Mouse (Mus musculus): ENCODE results near the gene Rmi2. TPM values are rescaled to one million over a fixed set of nuclear protein-coding genes. Genes with fewer than 3 reads are reported as not detected.

The Rmi2 gene
- not detected for polyA plus RNA-seq (2014; fragmentation: Illumina TruSeq; extraction: RNeasy Lipid Tissue Mini Kit (QIAGEN cat#74804); ENCODE audit: low read depth, low replicate concordance)

DNA sequence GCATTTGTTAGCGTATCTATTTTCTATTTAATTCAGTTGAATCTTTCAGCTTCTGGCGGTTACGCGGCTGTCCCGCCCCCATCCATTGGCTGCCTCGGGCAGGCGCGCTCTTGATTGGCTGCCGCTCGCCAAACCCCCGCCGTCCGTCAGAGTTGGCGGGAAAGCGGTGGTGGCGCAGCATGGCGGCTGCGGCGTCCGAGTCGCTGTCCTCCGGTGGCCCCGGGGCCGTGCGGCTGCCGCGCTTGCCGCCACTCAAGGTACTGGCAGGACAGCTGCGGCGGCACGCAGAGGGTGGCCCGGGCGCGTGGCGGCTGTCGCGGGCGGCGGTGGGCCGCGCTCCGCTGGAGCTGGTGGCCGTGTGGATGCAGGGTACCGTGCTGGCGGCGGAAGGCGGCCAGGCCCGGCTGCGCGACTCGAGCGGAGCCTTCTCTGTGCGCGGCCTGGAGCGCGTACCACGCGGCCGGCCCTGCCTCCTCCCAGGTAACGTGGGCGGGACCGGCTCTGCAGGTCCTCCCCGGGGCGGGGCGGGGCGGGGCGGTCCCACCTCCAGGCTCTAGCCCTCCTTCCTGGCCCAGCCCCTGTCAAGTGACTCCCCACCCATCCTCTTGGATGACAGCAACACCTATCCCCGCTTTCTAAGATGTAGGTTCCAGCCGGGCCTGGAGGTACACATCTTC lies at the start of gene Rmi2:
Rmi2 (plus strand) TSS at position 149 of the 677 bp plus-strand sequence.

DNA sequence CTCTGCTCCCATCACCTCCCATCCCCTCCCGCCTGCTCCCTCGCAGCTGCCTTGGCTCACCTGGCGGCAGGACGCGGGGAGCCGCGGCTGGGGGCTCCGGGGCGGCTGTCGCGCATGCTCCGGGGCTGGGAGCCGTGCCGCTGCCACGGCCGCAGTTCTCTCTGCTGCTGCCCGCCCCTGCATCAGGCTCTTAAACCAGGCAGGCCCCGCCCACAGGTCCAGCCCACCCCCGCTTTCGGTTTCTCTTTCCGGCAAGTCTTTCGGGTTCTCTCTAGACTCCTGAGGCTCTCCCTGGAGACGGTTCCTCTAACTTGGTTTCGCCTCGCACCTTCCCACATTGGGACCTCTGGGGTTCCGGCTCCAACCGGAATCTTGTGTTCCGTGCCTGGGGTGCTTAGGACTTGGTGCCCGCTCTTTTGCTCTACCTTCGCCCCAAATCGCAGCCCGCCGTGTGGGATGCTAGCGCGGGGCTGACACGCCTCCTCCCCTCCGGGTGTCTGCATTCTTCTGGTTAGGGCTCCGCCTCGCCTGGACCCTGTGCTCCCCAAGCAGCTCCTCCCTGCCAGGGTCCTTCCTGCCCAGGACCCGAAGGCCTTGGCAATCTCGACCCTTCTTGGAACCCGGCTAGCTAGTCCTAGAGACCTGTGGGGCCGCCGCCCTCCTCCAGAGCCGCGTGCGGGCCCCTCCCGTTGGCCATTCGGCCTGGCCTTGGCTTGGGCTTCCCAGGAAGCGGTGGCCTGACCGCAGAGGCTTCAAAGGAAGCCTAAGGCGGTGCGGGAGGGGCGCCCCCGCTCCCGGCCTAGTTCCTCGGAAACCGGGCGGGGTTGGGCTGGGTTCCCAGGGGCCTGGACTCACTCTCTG lies 49.3 kb upstream of the Rmi2 start, which contains the start of gene Socs1:
Socs1 (minus strand) TSS at position 166 of the 861 bp plus-strand sequence.

DNA sequence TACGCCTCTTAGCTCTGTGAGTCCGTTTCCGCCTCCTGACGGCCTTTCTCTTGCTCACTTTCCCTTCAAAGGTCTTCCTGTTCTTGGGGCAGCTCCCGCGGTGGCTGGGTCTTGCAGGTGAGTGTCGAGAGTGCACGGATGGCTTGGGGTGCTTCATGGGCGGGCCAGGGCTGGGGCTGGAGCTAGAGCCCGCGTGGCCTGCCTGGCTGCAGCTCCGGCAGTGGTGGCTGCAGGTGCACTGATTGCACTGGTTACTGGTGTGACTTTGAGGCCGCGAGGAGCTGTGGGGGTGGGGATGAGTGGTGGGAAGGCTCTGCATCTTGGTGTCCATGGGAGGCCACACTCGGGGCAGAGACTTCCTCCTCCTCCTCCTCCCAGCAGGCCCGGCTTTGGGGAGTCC lies 46.6 kb upstream of the Rmi2 start, which contains the start of gene Tnp2:
Tnp2 (minus strand) TSS at position 390 of the 400 bp plus-strand sequence.

DNA sequence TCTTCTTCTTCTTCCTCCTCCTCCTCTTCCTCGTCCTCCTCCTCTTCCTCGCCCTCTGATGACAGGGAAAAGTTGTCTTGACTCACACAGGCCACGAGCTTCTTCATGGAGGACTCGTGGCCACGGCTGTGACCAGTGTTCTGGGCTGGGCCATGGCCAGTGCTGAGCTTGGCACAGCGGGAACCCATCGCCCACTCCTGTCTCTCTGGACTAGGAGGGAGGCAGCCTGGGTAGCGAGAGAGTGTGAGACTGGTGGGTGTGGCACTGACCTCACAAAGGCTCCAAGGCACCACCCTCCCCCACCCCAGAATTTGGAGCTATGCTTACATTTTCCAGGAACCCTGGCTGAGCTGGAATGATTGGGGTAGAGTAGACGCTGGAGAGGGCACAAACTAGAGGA lies 44.2 kb upstream of the Rmi2 start, which contains the start of gene Prm3:
Prm3 (minus strand) TSS at position 213 of the 400 bp plus-strand sequence.

DNA sequence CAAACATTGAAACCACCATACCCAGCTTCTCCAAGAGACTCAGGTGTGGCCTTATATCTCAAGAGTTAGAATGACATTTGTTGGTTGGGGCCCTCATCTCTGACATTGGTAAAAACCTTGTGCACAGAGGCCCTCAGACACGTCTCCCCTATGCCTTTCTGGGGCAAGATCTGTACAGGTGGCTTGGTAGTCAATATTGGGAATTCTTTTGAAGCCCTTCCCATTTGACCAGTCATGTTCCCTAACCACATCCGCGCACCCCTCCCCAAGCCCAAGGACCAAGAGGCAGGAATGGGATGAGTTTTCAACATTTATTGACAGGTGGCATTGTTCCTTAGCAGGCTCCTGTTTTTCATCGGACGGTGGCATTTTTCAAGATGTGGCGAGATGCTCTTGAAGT lies 38.8 kb upstream of the Rmi2 start, which contains the start of gene Prm2:
Prm2 (minus strand) TSS at position 101 of the 400 bp plus-strand sequence.

DNA sequence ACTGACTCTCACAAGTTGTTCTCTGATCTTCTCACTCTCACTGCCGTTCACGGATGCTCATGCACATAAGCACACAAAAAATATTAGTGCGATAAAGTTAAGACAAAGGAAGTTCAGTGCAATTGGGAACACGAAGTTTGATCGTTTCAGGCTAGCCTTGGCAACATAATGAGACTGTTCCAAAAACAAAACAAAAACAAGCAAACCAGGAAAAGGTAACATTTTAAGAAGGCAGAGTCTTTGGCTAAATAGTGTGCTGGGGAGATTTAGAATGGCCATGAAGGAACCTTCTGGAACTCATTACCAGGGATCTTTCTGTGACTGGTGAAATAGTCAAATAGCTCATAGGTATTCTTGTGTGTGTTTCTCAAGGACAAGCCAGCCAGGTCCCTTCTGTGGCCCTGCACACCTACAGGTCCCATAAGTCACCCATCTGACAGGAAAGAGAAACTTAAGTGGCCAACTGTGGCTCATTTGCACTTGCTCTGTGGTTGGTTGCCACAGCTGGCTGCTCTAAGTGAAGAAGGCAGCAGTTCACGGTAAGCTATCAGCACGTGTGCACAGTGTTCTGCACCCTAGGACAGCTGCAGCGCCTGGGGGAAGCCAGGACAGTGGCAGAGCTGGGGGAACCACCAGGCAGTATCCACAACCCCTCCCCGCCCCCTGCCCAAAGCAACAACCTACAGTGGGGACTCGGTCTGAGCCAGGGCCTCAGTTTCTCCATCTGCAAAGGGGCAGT lies 28.9 kb upstream of the Rmi2 start, which contains the start of gene Prm1:
Prm1 (minus strand) TSS at position 51 of the 739 bp plus-strand sequence.

DNA sequence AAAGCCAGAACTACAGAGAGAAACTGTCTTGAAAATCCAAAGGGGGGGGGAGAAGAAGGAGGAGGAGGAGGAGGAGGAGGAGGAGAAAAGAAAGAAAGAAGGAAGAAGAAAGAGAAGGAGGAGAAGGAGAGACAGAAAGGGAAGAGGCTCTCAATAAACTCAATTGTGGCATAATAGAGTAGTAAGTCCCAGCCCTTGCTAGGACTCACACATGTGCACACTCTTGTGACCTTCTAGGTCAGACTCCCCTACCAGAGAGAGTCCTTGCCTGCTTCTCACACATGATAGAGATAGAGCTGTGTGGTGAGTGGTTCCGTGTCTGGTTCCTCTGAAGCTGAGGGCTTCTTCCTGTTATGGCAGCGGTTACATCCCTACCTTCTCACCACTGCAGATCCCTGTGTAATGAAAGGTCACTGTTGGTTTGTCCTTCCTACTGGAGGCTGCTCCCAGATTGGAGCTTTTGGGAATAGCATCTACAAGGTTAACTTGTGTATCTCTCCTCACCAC lies 21.9 kb upstream of the Rmi2 start, which contains the start of gene Gm11172:
Gm11172 (plus strand) TSS at position 51 of the 507 bp plus-strand sequence.

Other genes starting within 250 kb of the Rmi2 start
- not detected for gene Socs1, start 49.5 kb upstream of the Rmi2 start, polyA plus RNA-seq (2014; fragmentation: Illumina TruSeq; extraction: RNeasy Lipid Tissue Mini Kit (QIAGEN cat#74804); ENCODE audit: low read depth, low replicate concordance)
- not detected for gene Tnp2, start 46.4 kb upstream of the Rmi2 start, polyA plus RNA-seq (2014; fragmentation: Illumina TruSeq; extraction: RNeasy Lipid Tissue Mini Kit (QIAGEN cat#74804); ENCODE audit: low read depth, low replicate concordance)
- gene Prm3, start 44.1 kb upstream of the Rmi2 start, polyA plus RNA-seq (2014; fragmentation: Illumina TruSeq; extraction: RNeasy Lipid Tissue Mini Kit (QIAGEN cat#74804); ENCODE audit: low read depth, low replicate concordance): not detected
- gene Prm2, start 38.9 kb upstream of the Rmi2 start, polyA plus RNA-seq (2014; fragmentation: Illumina TruSeq; extraction: RNeasy Lipid Tissue Mini Kit (QIAGEN cat#74804); ENCODE audit: low read depth, low replicate concordance): not detected
- gene Prm1, start 29.2 kb upstream of the Rmi2 start, polyA plus RNA-seq (2014; fragmentation: Illumina TruSeq; extraction: RNeasy Lipid Tissue Mini Kit (QIAGEN cat#74804); ENCODE audit: low read depth, low replicate concordance): not detected
- not detected for gene Gm11172, start 22.1 kb upstream of the Rmi2 start, polyA plus RNA-seq (2014; fragmentation: Illumina TruSeq; extraction: RNeasy Lipid Tissue Mini Kit (QIAGEN cat#74804); ENCODE audit: low read depth, low replicate concordance)
- gene Snn, start 225.9 kb downstream of the Rmi2 start, polyA plus RNA-seq (2014; fragmentation: Illumina TruSeq; extraction: RNeasy Lipid Tissue Mini Kit (QIAGEN cat#74804); ENCODE audit: low read depth, low replicate concordance): 63.7 TPM
- 40.5 TPM for gene Litaf, start 231.1 kb downstream of the Rmi2 start, polyA plus RNA-seq (2014; fragmentation: Illumina TruSeq; extraction: RNeasy Lipid Tissue Mini Kit (QIAGEN cat#74804); ENCODE audit: low read depth, low replicate concordance)